Mouse (Mus musculus): ENCODE data around the gene Zfp869.
"Not testable (repeated sequence)": the region's sequence is repeated elsewhere in the genome, so short reads cannot be mapped to it uniquely, and the experiment has no call there.

The Zfp869 gene

GRCm38 (mm10) chr8:69710624-69711023 lies at the start of gene Zfp869:
Gene Zfp869 (minus strand): TSS chr8:69710724.
- DNase-seq = not testable (repeated sequence)

GRCm38 (mm10) chr8:69758316-69758715 lies 47.8 kb upstream of the Zfp869 start:
- DNase-seq = no peak

- no peak for DNase-seq
Measured at GRCm38 (mm10) chr8:69752437-69752836, 41.9 kb upstream of the Zfp869 start.

DNA sequence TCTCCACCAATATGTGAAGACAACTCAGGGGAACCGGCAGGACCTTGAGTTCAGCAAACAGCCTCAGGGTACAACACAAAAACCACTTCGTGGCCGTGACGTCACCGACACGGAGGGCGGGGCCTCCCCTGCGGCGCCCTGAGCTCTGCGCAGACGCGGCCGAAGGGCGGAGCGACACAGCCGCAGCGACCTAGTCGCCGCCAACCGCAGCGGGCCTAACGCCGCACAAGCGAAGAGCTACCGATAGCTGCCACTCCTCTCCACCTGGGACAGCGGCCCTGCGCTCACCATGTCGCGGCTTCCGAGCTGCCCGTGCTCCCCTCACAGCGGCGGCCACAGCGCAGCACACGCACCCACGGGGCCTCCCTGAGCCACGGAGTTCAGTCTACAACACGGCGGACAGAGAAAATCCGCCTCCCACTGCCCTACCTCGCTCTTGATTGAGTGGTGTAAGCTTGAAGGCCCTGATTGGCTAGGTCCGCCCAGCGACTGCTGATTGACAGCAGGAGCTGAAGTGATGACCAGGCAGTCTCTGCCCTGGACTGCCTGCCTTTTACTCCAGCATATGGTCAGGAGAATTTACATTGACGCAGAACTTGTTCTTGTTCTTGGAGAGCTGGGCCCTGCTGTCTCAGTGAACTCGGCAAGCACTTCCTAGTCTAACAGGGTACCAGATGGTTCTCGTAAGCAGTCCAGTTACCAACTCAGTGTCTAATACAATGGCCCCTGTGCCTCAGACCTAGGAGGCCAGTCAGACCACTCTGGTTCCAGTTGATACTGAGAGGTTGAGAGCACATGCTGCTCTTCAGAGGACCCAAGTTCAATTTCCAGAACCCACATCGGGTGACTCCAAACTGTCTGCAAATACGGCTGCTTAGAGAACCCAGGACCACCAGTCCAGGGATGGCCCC lies 39.3 kb upstream of the Zfp869 start, which contains the start of gene Zfp963:
Gene Zfp963, minus strand, starts transcription at position 427 of the 911 bp plus-strand sequence.
- peak; percentile 98 to 99 for DNase-seq

- DNase-seq = no peak
Measured at GRCm38 (mm10) chr8:69741231-69741630, 30.7 kb upstream of the Zfp869 start.

DNA sequence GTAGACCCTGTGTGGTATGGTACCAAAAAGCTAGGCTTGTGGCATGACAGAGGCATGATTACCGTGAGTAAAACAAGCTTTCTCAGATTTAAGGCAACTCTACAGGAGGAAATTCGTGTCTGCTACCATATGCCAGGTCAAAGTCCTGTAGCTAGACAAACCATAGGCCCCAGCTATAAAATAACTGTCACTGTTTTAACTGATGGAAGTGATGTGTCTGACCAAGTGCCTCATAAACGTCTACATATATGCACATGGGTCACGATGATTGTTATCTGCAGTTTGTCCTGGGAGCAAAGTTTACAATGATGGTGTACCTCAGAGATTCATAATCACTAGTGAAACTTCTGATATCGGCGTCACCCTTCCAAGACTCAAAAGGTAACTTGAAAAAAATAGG lies 30.2 kb upstream of the Zfp869 start:
- DNase-seq = no peak

DNA sequence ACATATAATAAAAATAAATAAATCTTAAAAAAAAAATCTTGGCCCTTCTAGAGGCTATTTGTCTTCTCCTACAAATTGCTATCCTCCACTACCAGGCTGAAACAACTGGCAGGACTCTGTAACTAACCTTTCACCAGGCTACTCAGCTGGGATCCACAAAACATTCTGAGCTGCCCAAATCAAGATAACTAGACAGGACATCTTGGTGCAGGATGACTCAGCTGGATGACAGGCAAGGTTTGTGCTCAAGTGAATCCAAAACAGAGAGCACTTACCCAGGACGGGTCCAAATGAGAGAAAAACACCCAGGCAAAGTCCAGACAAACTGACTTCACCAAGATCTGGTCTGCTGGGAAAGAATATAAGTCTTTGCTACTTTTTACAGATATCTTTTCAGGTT lies 25.0 kb upstream of the Zfp869 start:
- no peak for DNase-seq

DNA sequence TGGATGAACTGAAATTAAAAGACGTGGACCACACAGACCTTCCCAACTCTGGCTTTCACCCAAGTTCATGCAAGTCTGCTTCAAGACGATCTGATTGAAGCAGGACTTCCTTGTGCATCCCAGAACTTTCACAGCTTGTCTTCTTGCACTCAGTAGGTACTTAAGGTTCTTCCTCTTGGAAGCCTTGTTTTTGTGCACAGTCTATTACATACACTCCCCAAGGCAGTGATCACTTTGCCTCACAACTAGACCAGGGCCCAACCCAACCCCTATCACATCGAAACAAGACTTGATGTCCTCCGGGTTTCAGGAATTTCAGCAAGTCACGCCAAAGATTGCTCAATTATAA lies 6.7 kb upstream of the Zfp869 start:
- DNase-seq = no peak

DNA sequence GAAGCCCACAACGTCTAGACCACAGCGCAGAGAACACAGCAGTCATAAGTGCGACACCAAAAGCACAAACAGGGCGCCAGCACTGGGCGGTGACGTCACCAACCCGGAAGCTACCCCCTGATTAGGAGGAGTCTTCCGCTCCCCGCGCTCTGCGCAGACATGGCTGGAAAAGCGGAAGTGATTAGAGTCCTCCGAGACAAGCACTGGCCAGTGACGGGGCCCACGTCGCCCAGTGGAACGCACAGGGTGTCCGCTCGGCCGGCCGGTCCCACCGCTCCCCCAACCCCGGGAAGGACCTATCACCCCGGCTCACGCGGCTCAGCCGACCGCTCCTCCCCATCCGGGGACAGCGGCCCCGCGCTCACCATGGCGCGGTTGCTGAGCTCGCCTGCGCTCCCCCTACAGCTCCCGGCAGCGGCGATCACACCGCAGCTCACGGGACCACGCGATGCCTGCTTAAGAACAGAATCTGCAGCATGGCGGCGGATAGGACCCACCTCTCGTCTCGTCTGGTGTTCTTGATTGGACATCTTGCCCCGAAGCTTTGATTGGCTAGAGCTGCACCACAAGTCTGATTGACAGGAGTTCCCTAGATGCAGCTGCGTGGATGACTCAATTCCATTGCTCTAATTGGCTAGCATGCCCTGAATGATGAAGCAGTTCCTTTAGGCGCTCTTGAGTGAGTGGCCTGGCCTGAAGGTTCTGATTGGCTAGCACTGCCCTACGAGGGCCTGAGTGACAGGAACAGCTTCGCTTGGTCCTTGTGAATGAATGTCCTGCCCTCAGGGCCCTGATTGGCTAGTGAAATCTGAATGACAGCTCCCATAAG lies 6.1 kb upstream of the Zfp869 start:
- DNase-seq = peak; percentile 97

GRCm38 (mm10) chr8:69715366-69715765 lies 4.8 kb upstream of the Zfp869 start:
- DNase-seq = no peak

- DNase-seq = no peak
Measured at GRCm38 (mm10) chr8:69713516-69713915, 3.0 kb upstream of the Zfp869 start.

DNA sequence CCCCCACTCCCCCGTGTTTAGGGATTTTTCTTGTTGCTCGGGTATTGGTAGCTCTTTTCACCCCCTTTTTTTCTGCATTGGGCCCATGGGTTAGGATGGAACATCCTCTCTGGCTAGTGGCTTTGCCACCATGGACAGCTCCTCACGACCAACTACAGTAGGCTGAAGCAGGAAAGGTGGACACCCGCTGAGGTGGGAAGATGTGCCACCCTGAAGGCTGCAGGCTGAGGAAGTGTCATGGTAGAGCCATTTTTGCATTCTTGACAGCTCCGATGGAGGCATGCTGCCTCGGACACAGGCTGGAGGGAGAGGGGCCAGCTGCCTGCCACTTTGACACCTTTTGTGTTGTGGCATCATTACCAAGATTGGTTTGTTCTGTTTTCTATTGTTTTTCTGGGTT lies 8.7 kb downstream of the Zfp869 start:
- no peak for DNase-seq

DNA sequence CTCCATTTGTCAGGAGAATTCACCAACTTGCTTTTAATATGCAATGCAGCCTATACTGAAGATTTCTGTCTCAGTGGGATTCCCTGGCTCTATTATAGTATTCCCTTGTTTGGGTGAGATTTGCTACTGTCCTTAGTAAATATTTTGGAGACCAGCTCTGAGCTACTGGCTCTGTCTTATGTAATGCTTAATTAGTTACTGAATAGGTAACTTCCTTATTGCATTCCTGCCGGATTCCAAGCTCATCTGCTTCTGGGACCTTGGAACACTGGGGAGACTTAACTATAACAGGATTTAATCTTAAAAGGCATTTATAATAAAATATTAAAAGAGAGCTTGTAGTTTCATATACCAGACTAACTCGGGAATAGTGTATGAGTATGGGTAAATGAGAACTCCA lies 45.5 kb downstream of the Zfp869 start:
- DNase-seq = not testable (repeated sequence)

DNA sequence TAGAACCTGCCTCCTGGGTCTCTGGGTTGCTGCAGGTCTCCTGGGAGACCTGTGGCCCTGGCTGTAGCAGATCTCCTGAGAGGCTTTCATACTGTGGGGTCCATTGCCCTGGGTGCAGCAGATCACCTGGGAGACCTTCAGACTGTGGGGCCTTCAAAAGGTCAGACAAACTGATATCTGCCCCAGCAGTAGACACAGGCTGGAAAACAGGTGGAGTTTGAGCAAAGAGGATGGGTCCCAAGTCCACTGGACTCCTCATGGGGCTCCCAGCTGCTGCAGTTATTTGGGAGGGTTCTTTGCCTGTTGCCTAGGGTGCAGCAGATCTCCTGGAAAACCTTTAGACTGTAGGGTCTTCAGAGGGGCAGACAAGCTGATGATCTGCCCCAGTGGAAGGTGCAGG lies 49.2 kb downstream of the Zfp869 start:
- no peak for DNase-seq
